Mouse (Mus musculus): ENCODE data around the gene Opa3.

Gene Opa3

GRCm38 (mm10) chr7:19227883-19228792 is at the start of gene Opa3:
TSS of gene Opa3 (plus strand) at chr7:19228334.
- in situ Hi-C loops (cut with MseI, MboI) = no loop called here

DNA sequence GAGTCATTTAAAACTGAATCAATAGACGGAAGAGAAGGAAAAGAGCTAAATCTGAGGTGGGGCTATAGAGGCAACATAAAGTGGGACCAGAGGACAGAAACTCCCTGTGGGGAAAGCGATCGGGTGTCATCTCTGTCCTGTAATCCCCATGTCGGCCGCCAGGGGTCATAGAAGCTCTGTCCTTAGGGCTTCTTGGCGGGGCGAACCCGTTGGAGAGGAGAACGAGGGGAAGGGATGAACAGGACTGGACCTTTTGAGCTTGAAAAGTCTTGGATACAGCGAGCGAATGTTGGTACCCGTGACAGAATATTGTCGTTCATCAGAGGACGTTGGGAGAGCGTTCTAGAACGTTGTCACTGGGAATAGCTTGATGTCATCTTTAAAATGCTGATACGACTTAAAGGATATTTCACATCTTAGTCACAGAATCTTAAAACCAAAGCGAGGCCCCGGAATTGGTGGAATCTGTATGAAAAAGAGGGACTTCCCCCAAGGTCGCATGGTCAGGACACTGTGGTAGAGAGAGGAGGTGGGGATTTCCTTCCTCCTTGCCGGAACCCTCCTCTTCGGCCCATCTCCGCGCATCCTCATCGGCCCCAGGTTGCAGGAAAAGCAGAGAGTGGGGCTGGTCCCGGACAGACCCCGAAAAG is 49.6 kb upstream of the Opa3 start:
- in situ Hi-C loops (cut with MseI, MboI) = loop anchor here in 1 of 2 experiments (5.0 kb wide), 1 partner anchor 104 kb away; the partner anchor contains the start of genes Ppm1n and Rtn2

- in situ Hi-C loops (cut with MseI, MboI) = loop anchor here in 1 of 2 experiments (5.0 kb wide), 1 partner anchor 103 kb away; the partner anchor contains the start of genes Ppm1n and Rtn2
Measured at GRCm38 (mm10) chr7:19179173-19179572, 49.0 kb upstream of the Opa3 start.

- in situ Hi-C loops (cut with MseI, MboI) = loop anchor here in 1 of 2 experiments (5.0 kb wide), 1 partner anchor 102 kb away; the partner anchor contains the start of genes Ppm1n and Rtn2
Measured at GRCm38 (mm10) chr7:19179936-19180335, 48.2 kb upstream of the Opa3 start.

DNA sequence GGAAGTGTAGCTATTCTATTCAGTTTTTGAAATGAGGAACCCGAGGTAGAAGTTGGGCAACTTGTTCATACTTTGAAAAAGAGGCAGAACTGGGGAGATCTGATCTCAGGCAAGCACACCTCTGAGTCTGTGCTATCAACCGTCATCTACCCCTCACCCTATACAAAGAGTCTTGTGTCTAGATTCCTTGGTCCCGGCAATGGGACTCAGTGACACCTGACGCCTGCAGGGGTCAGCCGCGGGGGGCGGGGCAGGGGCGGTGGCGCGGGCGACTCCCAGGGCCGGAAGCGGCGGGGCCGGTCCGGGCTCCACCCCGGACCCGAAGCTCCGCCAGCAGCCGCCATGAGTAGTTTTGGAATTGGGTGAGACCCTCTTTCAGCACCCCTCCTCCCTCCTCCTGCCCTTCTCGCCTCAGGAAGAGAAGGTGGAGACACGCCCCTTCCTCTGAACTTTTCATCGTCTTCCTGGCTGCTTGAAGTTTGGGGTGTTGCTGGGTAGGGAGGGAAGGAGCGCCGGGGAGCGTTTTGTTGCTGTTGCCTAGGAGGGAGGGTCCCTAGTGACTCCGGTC is 47.2 kb upstream of the Opa3 start:
- in situ Hi-C loops (cut with MseI, MboI) = no loop called here

- in situ Hi-C loops (cut with MseI, MboI) = no loop called here
Measured at GRCm38 (mm10) chr7:19184250-19184649, 43.9 kb upstream of the Opa3 start.

DNA sequence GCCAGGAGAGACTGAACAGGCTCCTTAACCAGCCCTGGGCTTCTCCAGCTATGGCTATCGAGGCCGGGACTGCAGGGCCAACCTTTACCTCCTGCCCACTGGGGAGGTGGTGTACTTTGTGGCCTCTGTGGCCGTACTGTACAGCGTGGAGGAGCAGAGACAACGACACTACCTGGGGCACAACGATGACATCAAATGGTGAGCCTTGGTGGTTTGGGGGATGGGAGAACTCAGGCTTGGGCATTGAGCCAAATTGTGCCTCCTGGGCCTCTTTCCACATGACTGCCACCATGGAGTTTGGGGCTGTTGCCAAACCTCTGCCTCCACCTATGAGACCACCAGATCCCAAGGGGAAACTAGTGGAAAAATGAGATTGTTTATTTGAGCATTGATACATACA is 43.4 kb upstream of the Opa3 start:
- in situ Hi-C loops (cut with MseI, MboI) = no loop called here

DNA sequence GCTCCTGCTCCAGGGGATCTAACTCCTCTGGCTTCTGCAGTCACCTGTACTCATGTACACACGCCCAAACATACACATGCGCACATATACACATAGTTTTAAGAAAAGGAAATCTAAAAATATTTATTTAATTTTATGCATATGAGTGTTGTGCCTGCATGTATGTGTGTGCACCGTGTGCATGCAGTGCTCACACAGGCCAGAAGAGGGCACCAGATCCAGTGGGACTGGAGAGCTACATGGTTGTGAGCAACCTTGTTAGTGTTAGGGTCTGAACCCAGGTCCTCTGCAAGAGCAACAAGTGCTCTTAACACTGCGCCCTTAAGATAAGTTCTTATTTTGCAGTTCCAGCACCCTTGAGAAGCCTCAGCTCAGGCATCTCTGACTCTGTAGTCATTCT is 33.5 kb upstream of the Opa3 start:
- in situ Hi-C loops (cut with MseI, MboI) = no loop called here

GRCm38 (mm10) chr7:19196676-19197075 is 31.5 kb upstream of the Opa3 start:
- in situ Hi-C loops (cut with MseI, MboI) = no loop called here

DNA sequence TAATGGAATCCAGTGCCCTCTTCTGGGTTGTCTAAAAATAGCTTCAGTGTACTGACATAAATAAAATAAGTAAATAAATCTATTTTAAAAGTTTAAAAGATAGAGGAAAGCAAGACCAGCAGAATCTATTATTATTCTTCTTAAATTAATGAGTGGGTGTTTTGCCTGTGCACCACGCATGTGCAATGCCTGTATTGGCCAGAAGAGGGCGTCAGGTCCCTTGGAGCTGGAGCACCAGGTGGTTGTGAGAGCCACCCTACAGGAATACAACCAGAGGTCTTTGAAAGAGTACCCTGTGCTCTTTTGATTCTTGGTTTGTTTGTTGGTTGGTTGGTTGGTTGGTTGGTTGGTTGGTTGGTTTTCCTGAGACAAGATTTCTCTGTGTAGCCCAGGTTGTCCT is 30.1 kb upstream of the Opa3 start:
- in situ Hi-C loops (cut with MseI, MboI) = no loop called here

DNA sequence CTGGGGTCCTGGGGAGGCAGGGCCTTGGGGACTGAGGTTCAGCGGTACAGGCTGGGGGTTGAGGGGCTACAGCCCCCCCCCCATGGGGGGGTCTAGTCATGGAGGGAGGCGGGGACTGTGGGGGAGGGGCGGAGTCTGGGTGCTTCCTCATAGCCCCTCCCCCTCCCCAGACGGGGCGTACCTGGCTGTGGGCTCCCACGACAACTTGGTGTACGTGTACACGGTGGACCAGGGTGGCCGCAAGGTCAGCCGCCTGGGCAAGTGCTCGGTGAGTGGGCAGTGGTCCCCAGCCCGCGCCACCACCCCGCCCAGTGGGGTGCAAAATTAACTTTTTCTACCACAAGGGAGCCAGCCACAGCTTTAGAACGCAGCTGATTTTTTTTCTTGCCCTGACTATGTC is 26.5 kb upstream of the Opa3 start:
- in situ Hi-C loops (cut with MseI, MboI) = no loop called here

- in situ Hi-C loops (cut with MseI, MboI) = no loop called here
Measured at GRCm38 (mm10) chr7:19202065-19202850, 25.9 kb upstream of the Opa3 start.

GRCm38 (mm10) chr7:19208201-19208910 is 19.8 kb upstream of the Opa3 start:
- in situ Hi-C loops (cut with MseI, MboI) = no loop called here

- in situ Hi-C loops (cut with MseI, MboI) = no loop called here
Measured at GRCm38 (mm10) chr7:19208944-19209472, 19.1 kb upstream of the Opa3 start.

DNA sequence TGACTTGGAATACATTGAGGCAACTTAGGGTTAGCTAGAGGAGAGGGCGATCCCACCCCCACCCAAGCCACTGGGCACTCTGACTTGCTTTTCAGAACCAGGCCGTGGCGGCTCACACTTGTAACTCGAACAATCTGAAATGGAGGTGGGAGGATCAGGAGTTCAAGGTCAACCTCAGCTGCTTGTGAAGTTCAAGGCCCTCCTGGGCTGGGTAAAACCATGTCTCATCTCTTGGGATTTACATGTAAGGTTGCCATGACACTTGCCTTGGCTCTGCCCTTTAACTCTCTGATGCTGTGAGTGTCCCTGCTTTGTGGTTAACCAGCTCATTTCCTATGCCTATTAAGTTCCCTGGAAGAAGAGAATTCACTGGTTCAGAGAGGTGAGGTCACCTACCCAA is 18.6 kb upstream of the Opa3 start:
- in situ Hi-C loops (cut with MseI, MboI) = no loop called here

GRCm38 (mm10) chr7:19210010-19210409 is 18.1 kb upstream of the Opa3 start:
- in situ Hi-C loops (cut with MseI, MboI) = no loop called here

DNA sequence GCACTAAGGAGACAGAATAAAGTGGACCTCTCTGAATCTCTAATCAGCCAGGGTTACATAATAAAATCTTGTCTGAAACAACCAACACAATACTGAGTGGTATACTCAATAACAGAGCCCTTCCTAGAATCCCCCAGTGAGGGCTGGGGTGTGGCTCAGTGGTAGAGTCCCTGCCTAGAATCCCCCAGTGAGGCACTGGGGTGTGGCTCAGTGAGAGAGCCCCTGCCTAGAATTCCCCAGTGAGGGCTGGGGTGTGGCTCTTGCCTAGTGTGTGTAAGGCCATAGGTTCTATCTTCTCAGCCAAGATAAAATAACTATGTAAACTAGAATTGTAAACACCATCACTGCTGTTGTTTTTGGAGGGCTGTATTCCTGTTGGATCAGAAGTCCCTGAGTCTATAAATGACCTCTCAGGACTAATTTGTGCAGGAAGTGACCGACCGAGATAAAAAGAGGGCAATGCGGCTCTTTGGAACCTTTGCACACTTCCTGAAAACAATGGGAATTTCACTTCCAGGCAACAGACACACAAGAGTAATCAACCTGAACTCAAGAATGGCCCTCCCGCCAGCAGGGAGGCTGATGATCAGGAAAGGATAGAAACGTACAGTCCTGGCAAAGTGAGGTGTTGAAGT is 17.0 kb upstream of the Opa3 start:
- in situ Hi-C loops (cut with MseI, MboI) = no loop called here

GRCm38 (mm10) chr7:19211996-19212755 is 16.0 kb upstream of the Opa3 start, which contains the start of gene Gpr4:
TSS of gene Gpr4 (plus strand) at chr7:19212538.
- in situ Hi-C loops (cut with MseI, MboI) = no loop called here

GRCm38 (mm10) chr7:19213385-19213784 is 14.7 kb upstream of the Opa3 start:
- in situ Hi-C loops (cut with MseI, MboI) = no loop called here

All from mouse trophoblast stem cell (cell line).